Mouse (Mus musculus) CH12.LX (cell line): ENCODE measurements at regions not wholly inside any gene's neighbourhood (a gene's known extent, or its start where the extent isn't known, plus 50 kb on each side); places are given as distances from the start of the nearest gene placed in this dataset.

Experiments
- DNase-seq: peaks from one replicate; pipeline ENCODE4 v3.0.0-alpha.2; 2013; ENCODE audit errors: extremely low read depth
- H3K27ac ChIP-seq: 2 replicates; pipeline ENCODE4 v1.5.1; 2012; ENCODE audit warnings: low read depth, mild to moderate bottlenecking, control low read depth, moderate library complexity; ENCODE audit not compliant: insufficient read depth
- H3K27me3 ChIP-seq: replicated peaks from 2 replicates; pipeline ENCODE3; 2012; ENCODE audit warnings: inconsistent platforms
- H3K36me3 ChIP-seq, 2 experiments: replicated peaks in 1 of 2; 2 replicates each; pipeline versions ENCODE3 to v1.6.1; 2012; ENCODE audit warnings: inconsistent platforms in 1 of 2, low read length in 1 of 2, mild to moderate bottlenecking in 1 of 2, mixed read lengths in 1 of 2, moderate library complexity in 1 of 2; ENCODE audit not compliant: control insufficient read depth in 1 of 2, insufficient read depth in 1 of 2
- H3K4me1 ChIP-seq, 2 experiments: 2 replicates each; pipeline ENCODE4 v1.6.1; 2012; ENCODE audit warnings: inconsistent platforms in 1 of 2, moderate library complexity in 1 of 2; ENCODE audit not compliant: insufficient read depth in 2 of 2, control insufficient read depth in 1 of 2
- H3K4me2 ChIP-seq: 2 replicates; pipeline ENCODE4 v1.6.1; 2012; ENCODE audit warnings: low read depth, mild to moderate bottlenecking, control low read depth; ENCODE audit not compliant: poor library complexity, insufficient read depth, severe bottlenecking
- H3K4me3 ChIP-seq, 3 experiments: fragments of 150-350 bp in 1 of 3; sonication (generic) in 1 of 3; replicated peaks in 1 of 3; 2 replicates each; pipeline versions ENCODE3 to v1.5.1; 2011 to 2012; ENCODE audit warnings: low read depth in 2 of 3, low read length in 2 of 3, mild to moderate bottlenecking in 2 of 3, moderate library complexity in 2 of 3, control low read depth in 1 of 3, improper control_type of control experiment in 1 of 3, inconsistent platforms in 1 of 3, mixed read lengths in 1 of 3; ENCODE audit not compliant: poor library complexity in 1 of 3
- H3K79me2 ChIP-seq: replicated peaks from 2 replicates; pipeline ENCODE4 v1.6.1; 2012; ENCODE audit warnings: mild to moderate bottlenecking, moderate library complexity; ENCODE audit not compliant: control insufficient read depth, poor library complexity, insufficient read depth, severe bottlenecking; ENCODE audit errors: extremely low read depth
- H3K9ac ChIP-seq: 2 replicates; pipeline ENCODE4 v1.6.1; 2012; ENCODE audit warnings: low read depth, mild to moderate bottlenecking, control low read depth, moderate library complexity; ENCODE audit not compliant: insufficient read depth
- H3K9me3 ChIP-seq: replicated peaks from 2 replicates; pipeline ENCODE3; 2012; ENCODE audit warnings: low read length, inconsistent platforms, mixed read lengths
- BHLHE40 ChIP-seq: IDR thresholded peaks from 2 replicates; pipeline ENCODE4 v1.6.1; 2011; ENCODE audit warnings: mild to moderate bottlenecking, low read depth, low read length, improper control_type of control experiment
- CHD1 ChIP-seq: IDR thresholded peaks from 2 replicates; pipeline ENCODE4 v1.6.1; 2012; ENCODE audit warnings: low read depth, low read length, improper control_type of control experiment, inconsistent platforms
- E2F4 ChIP-seq: IDR thresholded peaks from 2 replicates; pipeline ENCODE4 v1.6.1; 2011; ENCODE audit warnings: low read depth, low read length, improper control_type of control experiment; ENCODE audit not compliant: insufficient replicate concordance
- ELF1 ChIP-seq: IDR thresholded peaks from 2 replicates; pipeline ENCODE4 v1.6.1; 2014; ENCODE audit warnings: low read depth, mild to moderate bottlenecking, inconsistent platforms, low read length, improper control_type of control experiment
- EP300 ChIP-seq: IDR thresholded peaks from 2 replicates; pipeline ENCODE4 v1.6.1; 2011; ENCODE audit warnings: low read length, improper control_type of control experiment
- HCFC1 ChIP-seq: IDR thresholded peaks from 2 replicates; pipeline ENCODE4 v1.6.1; 2012; ENCODE audit warnings: low read depth, mild to moderate bottlenecking, inconsistent platforms, low read length, improper control_type of control experiment
- JUN ChIP-seq: IDR thresholded peaks from 2 replicates; pipeline ENCODE4 v1.6.1; 2011; ENCODE audit warnings: low read depth, mild to moderate bottlenecking, low read length, improper control_type of control experiment, moderate library complexity; ENCODE audit not compliant: insufficient read depth
- KAT2A ChIP-seq: IDR thresholded peaks from 2 replicates; pipeline ENCODE4 v1.6.1; 2012; ENCODE audit warnings: low read length, improper control_type of control experiment, inconsistent platforms; ENCODE audit not compliant: insufficient replicate concordance
- MAFK ChIP-seq: IDR thresholded peaks from 2 replicates; pipeline ENCODE4 v1.6.1; 2011; ENCODE audit warnings: low read length, improper control_type of control experiment; ENCODE audit not compliant: insufficient replicate concordance
- MAX ChIP-seq: IDR thresholded peaks from 2 replicates; pipeline ENCODE4 v1.6.1; 2011; ENCODE audit warnings: low read length, improper control_type of control experiment
- MAZ ChIP-seq: IDR thresholded peaks from 2 replicates; pipeline ENCODE4 v1.6.1; 2012; ENCODE audit warnings: low read depth, mild to moderate bottlenecking, inconsistent platforms, low read length, improper control_type of control experiment, moderate library complexity
- MYC ChIP-seq: IDR thresholded peaks from 2 replicates; pipeline ENCODE4 v1.6.1; 2011; ENCODE audit warnings: low read depth, mild to moderate bottlenecking, improper control_type of control experiment, low read length
- NRF1 ChIP-seq: IDR thresholded peaks from 2 replicates; pipeline ENCODE4 v1.6.1; 2014; ENCODE audit warnings: low read depth, mild to moderate bottlenecking, inconsistent platforms, low read length, improper control_type of control experiment, moderate library complexity
- PAX5 ChIP-seq: IDR thresholded peaks from 2 replicates; pipeline ENCODE4 v1.6.1; 2012; ENCODE audit warnings: low read length, inconsistent platforms, mixed read lengths
- SMC3 ChIP-seq: IDR thresholded peaks from 2 replicates; pipeline ENCODE4 v1.6.1; 2011; ENCODE audit warnings: low read depth, low read length, improper control_type of control experiment
- TCF12 ChIP-seq: IDR thresholded peaks from 2 replicates; pipeline ENCODE4 v1.6.1; 2014; ENCODE audit warnings: low read depth, mild to moderate bottlenecking, inconsistent platforms, low read length, improper control_type of control experiment
- USF1 ChIP-seq: IDR thresholded peaks from 2 replicates; pipeline ENCODE4 v1.6.1; 2014; ENCODE audit warnings: low read depth, mild to moderate bottlenecking, inconsistent platforms, low read length, improper control_type of control experiment
- USF2 ChIP-seq: conservative IDR thresholded peaks from 2 replicates; pipeline ENCODE4 v1.6.1; 2011; ENCODE audit warnings: low read depth, low read length, improper control_type of control experiment
- ZC3H11A ChIP-seq: IDR thresholded peaks from 2 replicates; pipeline ENCODE4 v1.6.1; 2012; ENCODE audit warnings: low read depth, mild to moderate bottlenecking, inconsistent platforms, low read length, improper control_type of control experiment
- ZKSCAN1 ChIP-seq: IDR thresholded peaks from 2 replicates; pipeline ENCODE4 v1.6.1; 2012; ENCODE audit warnings: low read depth, inconsistent platforms, low read length, improper control_type of control experiment, borderline replicate concordance
- ZNF384 ChIP-seq: IDR thresholded peaks from 2 replicates; pipeline ENCODE4 v1.6.1; 2012; ENCODE audit warnings: low read depth, low read length, improper control_type of control experiment, inconsistent platforms
- dilution Hi-C: fragments of 300-500 bp; cut with MboI; formaldehyde crosslinking; loops from 2 replicates; pipeline ENCODE4 v1.14.3; 2020; ENCODE audit warnings: low sequenced_read_pairs; ENCODE audit not compliant: extremely low pct_unique_long_range_greater_than_20kb, extremely low pct_ligation_motif_present
- in situ Hi-C: fragments of 300-500 bp; cut with MboI; formaldehyde crosslinking; loops from 3 replicates; pipeline ENCODE4 v1.14.3; 2019; ENCODE audit warnings: low sequenced_read_pairs, low pct_ligation_motif_present, low pct_unique_long_range_greater_than_20kb, mixed read lengths

GRCm38 (mm10) chr14:31944682-31945081 is 84.1 kb upstream of the Galnt15 start:
- Histone ChIP-seq H3K27ac (no peak overlapping the region), H3K9me3 (no peaks in the 10 kb centered on the region), H3K4me1 (peaks cover 0 to 4% of the 10 kb centered on the region in 2 experiments; a peak in 1 of 4 replicates), H3K4me3 (no peak overlapping the region), H3K4me2 (no peak overlapping the region), H3K9ac (no peak overlapping the region), H3K79me2 (no peaks in the 10 kb centered on the region), H3K27me3 (no peaks in the 10 kb centered on the region), H3K36me3 (no peaks in the 10 kb centered on the region)
- in situ Hi-C loops (loop anchor here (10.0 kb wide), 1 partner anchor 290 kb away; no protein-coding TSS in a partner anchor), dilution Hi-C loops (no loop called here)
- TF ChIP-seq E2F4 (no peak), SMC3 (no peak), KAT2A (no peak), ZC3H11A (no peak), MAX (no peak), ELF1 (no peak)
- no peak for DNase-seq

DNA sequence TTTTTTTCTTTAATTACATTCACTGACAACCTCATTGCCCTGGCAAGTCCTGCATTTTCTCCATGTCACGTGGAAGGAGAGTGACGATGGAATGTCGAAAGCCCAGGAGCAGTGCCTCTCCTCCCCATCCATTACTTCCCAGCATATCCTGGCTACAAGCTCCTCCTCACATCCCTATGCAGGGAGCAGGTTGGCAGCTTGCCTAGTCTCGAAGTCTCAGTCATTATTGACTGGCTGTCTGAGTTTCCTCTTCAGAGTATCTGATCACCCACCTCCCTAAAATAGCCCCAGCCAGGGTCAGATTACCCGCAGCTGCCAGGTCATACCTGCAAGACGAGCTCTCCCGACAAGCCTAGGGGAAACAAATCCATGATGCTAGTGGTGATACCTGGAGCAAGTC is 83.7 kb upstream of the Galnt15 start:
- H3K4me1 ChIP-seq = peaks cover 0 to 4% of the 10 kb centered on the region in 2 experiments; a peak in 1 of 4 replicates
- H3K9ac ChIP-seq = no peak overlapping the region
- dilution Hi-C loops (no loop called here), in situ Hi-C loops (loop anchor here (10.0 kb wide), 1 partner anchor 290 kb away; no protein-coding TSS in a partner anchor)
- H3K4me3 ChIP-seq = no peak overlapping the region
- no peak for DNase-seq
- no peak overlapping the region for H3K27ac ChIP-seq
- no peaks in the 10 kb centered on the region for H3K9me3 ChIP-seq
- no peaks in the 10 kb centered on the region for H3K36me3 ChIP-seq
- no peaks in the 10 kb centered on the region for H3K79me2 ChIP-seq
- no peak overlapping the region for H3K4me2 ChIP-seq
- no peaks in the 10 kb centered on the region for H3K27me3 ChIP-seq
- TF ChIP-seq JUN (no peak), BHLHE40 (no peak), ZKSCAN1 (no peak), HCFC1 (no peak), E2F4 (no peak), MAZ (no peak), ZNF384 (no peak), MAFK (no peak), USF2 (no peak), KAT2A (no peak), PAX5 (no peak), CHD1 (no peak), EP300 (no peak), NRF1 (no peak), MYC (no peak), MAX (no peak), USF1 (no peak), TCF12 (no peak), ZC3H11A (no peak)
